Mouse (Mus musculus): ENCODE results near the gene Wsb2. TPM values are rescaled to one million over a fixed set of nuclear protein-coding genes. Genes with fewer than 3 reads are reported as not detected.
A peak's percentile ranks its signal among the peaks of the same experiment; 100 is the strongest.

Wsb2 gene
- total and polyA plus RNA-seq, 3 experiments: 91.4 to 130 (median 101) TPM

- Histone ChIP-seq H3K79me2 (replicated peaks; ENCODE audit: control insufficient read depth, insufficient read depth, low read length) (no peaks in the 10 kb centered on the region), H3K27ac (peak overlapping the region; percentile 53), H3K9ac (ENCODE audit: low read depth, low read length) (no peak overlapping the region), H3K4me1 (ENCODE audit: control insufficient read depth, insufficient read depth, low read length) (no peaks in the 10 kb centered on the region), H3K27me3 (ENCODE audit: control insufficient read depth, insufficient read depth, low read length) (no peaks in the 10 kb centered on the region), H3K4me3 (no peak overlapping the region), H3K36me3 (ENCODE audit: control insufficient read depth, insufficient read depth, low read length) (no peaks in the 10 kb centered on the region)
- TF ChIP-seq EP300 (IDR thresholded peaks at IDR 0.05; ENCODE audit: insufficient read depth, low read depth, low read length) (0 out of 2 replicates have a peak, but pooled peaks have one; percentile 13), POLR2A (IDR thresholded peaks at IDR 0.05; ENCODE audit: insufficient read depth, low read depth, low read length) (no peak), CTCF (IDR thresholded peaks at IDR 0.05) (no peak)
- intact Hi-C loops (cut with DNase I): loop anchor here (10.0 kb wide), 1 partner anchor 265 kb away; the partner anchor contains the start of gene Suds3
- 53% methylated on average over 4 of the region's 4 CpGs for WGBS
- DNase-seq: peak in 1 of 2 experiments; percentile 35
Observed at GRCm38 (mm10) chr5:117380199-117380598, 23.1 kb downstream of the Wsb2 start.

GRCm38 (mm10) chr5:117381785-117382184 is 24.7 kb downstream of the Wsb2 start:
- 76% methylated on average over 7 of the region's 7 CpGs for whole genome bisulfite sequencing
- Histone ChIP-seq H3K36me3 (ENCODE audit: control insufficient read depth, insufficient read depth, low read length) (no peaks in the 10 kb centered on the region), H3K4me3 (no peak overlapping the region), H3K9ac (ENCODE audit: low read depth, low read length) (no peak overlapping the region), H3K27ac (no peak overlapping the region), H3K79me2 (replicated peaks; ENCODE audit: control insufficient read depth, insufficient read depth, low read length) (no peaks in the 10 kb centered on the region), H3K4me1 (ENCODE audit: control insufficient read depth, insufficient read depth, low read length) (no peaks in the 10 kb centered on the region), H3K27me3 (ENCODE audit: control insufficient read depth, insufficient read depth, low read length) (no peaks in the 10 kb centered on the region)
- no peak for DNase-seq
- TF ChIP-seq CTCF (IDR thresholded peaks at IDR 0.05) (peak; percentile 5; the same call in 1 of the 2 replicates), POLR2A (IDR thresholded peaks at IDR 0.05; ENCODE audit: insufficient read depth, low read depth, low read length) (no peak)
- intact Hi-C loops (cut with DNase I): loop anchor here (10.0 kb wide), 1 partner anchor 267 kb away; the partner anchor contains the start of gene Suds3

DNA sequence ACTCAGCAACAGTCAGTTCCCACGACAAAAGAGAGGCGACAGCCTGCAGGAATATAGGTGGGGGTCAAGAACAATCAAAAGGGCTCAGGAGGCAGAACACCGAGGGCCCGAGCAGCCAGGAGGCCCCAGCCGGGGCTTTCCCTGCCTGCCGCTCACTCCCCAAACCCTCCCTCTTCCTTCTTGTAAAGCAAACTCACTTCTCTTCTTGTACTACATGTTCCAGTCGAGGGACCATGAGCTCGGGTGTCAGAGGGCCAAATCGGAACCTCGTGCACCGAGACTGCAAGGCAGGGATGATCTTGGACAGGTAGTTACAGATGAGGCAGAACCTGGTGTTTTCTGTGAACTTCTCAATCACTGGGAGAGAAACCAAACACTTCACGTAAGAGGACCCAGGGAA is 26.1 kb downstream of the Wsb2 start:
- WGBS: 75% methylated on average over 12 of the region's 12 CpGs
- Histone ChIP-seq H3K27ac (no peak overlapping the region), H3K4me1 (ENCODE audit: control insufficient read depth, insufficient read depth, low read length) (no peaks in the 10 kb centered on the region), H3K27me3 (ENCODE audit: control insufficient read depth, insufficient read depth, low read length) (no peaks in the 10 kb centered on the region), H3K79me2 (replicated peaks; ENCODE audit: control insufficient read depth, insufficient read depth, low read length) (no peaks in the 10 kb centered on the region), H3K36me3 (ENCODE audit: control insufficient read depth, insufficient read depth, low read length) (no peaks in the 10 kb centered on the region), H3K4me3 (no peak overlapping the region), H3K9ac (ENCODE audit: low read depth, low read length) (no peak overlapping the region)
- intact Hi-C loops (cut with DNase I): loop anchor here (10.0 kb wide), 1 partner anchor 268 kb away; the partner anchor contains the start of gene Suds3
- DNase-seq: no peak
- TF ChIP-seq CTCF (IDR thresholded peaks at IDR 0.05) (no peak), EP300 (IDR thresholded peaks at IDR 0.05; ENCODE audit: insufficient read depth, low read depth, low read length) (no peak), POLR2A (IDR thresholded peaks at IDR 0.05; ENCODE audit: insufficient read depth, low read depth, low read length) (no peak)

DNA sequence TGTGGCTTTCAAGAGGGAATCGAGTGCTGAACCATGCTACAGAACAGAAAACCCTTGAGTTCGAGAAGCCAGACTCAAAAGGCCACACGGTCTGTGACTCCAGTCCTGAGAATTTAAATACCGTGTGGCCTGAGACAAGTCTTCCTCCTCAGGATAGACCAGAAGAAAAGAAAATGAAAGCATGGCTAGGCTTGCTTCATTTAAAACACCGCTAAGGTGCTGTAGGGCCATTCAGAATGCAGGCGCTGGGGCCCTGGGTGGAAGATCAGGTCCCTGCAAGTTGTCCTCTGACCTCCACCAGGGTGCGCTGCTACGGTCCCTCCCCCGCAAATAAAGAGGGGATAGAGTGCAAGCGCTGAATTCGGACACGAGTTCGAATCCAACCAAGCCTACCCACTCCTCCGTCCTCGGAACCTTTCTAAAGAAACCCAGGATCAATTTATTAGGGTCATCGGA is 31.2 kb downstream of the Wsb2 start:
- H3K79me2 ChIP-seq (replicated peaks; ENCODE audit: control insufficient read depth, insufficient read depth, low read length): no peaks in the 10 kb centered on the region
- no peaks in the 10 kb centered on the region for H3K36me3 ChIP-seq (ENCODE audit: control insufficient read depth, insufficient read depth, low read length)
- intact Hi-C loops (cut with DNase I): loop anchor here (2.0 to 10.0 kb wide), 3 partner anchors 32 to 274 kb away; partner anchors contain the start of genes Suds3, Vsig10 and Wsb2
- peaks cover 1% of the 10 kb centered on the region for H3K4me1 ChIP-seq (ENCODE audit: control insufficient read depth, insufficient read depth, low read length)
- TF ChIP-seq POLR2A (IDR thresholded peaks at IDR 0.05; ENCODE audit: insufficient read depth, low read depth, low read length) (no peak), CTCF (IDR thresholded peaks at IDR 0.05) (peak; percentile 51), EP300 (IDR thresholded peaks at IDR 0.05; ENCODE audit: insufficient read depth, low read depth, low read length) (no peak)
- WGBS: 8% methylated on average over 16 of the region's 16 CpGs
- no peak for DNase-seq
- H3K27ac ChIP-seq: peak overlapping the region; percentile 55; the same call in 1 of the 2 replicates
- H3K9ac ChIP-seq (ENCODE audit: low read depth, low read length): peak overlapping the region; percentile 80
- no peaks in the 10 kb centered on the region for H3K27me3 ChIP-seq (ENCODE audit: control insufficient read depth, insufficient read depth, low read length)
- peak overlapping the region; percentile 59 for H3K4me3 ChIP-seq

GRCm38 (mm10) chr5:117388877-117389276 is 31.8 kb downstream of the Wsb2 start, which contains the start of gene Rfc5:
Gene Rfc5 (minus strand): TSS chr5:117389047.
- WGBS: 1% methylated on average over 44 of the region's 44 CpGs
- Histone ChIP-seq H3K4me3 (peak within 1 kb of the TSS; percentile 59), H3K36me3 (ENCODE audit: control insufficient read depth, insufficient read depth, low read length) (no peaks in the 10 kb centered on the region), H3K4me1 (ENCODE audit: control insufficient read depth, insufficient read depth, low read length) (peaks cover 1% of the 10 kb centered on the region), H3K27ac (peak within 1 kb of the TSS; percentile 55; the same call in 1 of the 2 replicates), H3K9ac (ENCODE audit: low read depth, low read length) (peak within 1 kb of the TSS; percentile 80), H3K27me3 (ENCODE audit: control insufficient read depth, insufficient read depth, low read length) (no peaks in the 10 kb centered on the region), H3K79me2 (replicated peaks; ENCODE audit: control insufficient read depth, insufficient read depth, low read length) (no peaks in the 10 kb centered on the region)
- intact Hi-C loops (cut with DNase I): loop anchor here (2.0 to 10.0 kb wide), 3 partner anchors 32 to 274 kb away; partner anchors contain the start of genes Suds3, Vsig10 and Wsb2
- DNase-seq: peak; percentile 96
- no peak for TF ChIP-seq CTCF (IDR thresholded peaks at IDR 0.05)
- peak; percentile 41; the same call in 1 of the 2 replicates for TF ChIP-seq POLR2A (IDR thresholded peaks at IDR 0.05; ENCODE audit: insufficient read depth, low read depth, low read length)
- no peak for TF ChIP-seq EP300 (IDR thresholded peaks at IDR 0.05; ENCODE audit: insufficient read depth, low read depth, low read length)

- no peak for DNase-seq
- Histone ChIP-seq H3K9ac (ENCODE audit: low read depth, low read length) (no peak overlapping the region), H3K27ac (no peak overlapping the region), H3K36me3 (ENCODE audit: control insufficient read depth, insufficient read depth, low read length) (no peaks in the 10 kb centered on the region), H3K4me3 (no peak overlapping the region), H3K27me3 (ENCODE audit: control insufficient read depth, insufficient read depth, low read length) (no peaks in the 10 kb centered on the region), H3K4me1 (ENCODE audit: control insufficient read depth, insufficient read depth, low read length) (peaks cover 1% of the 10 kb centered on the region), H3K79me2 (replicated peaks; ENCODE audit: control insufficient read depth, insufficient read depth, low read length) (no peaks in the 10 kb centered on the region)
- 84% methylated on average over 1 of the region's 1 CpGs for WGBS
- intact Hi-C loops (cut with DNase I): no loop called here
- TF ChIP-seq EP300 (IDR thresholded peaks at IDR 0.05; ENCODE audit: insufficient read depth, low read depth, low read length): no peak
- no peak for TF ChIP-seq POLR2A (IDR thresholded peaks at IDR 0.05; ENCODE audit: insufficient read depth, low read depth, low read length)
- no peak for TF ChIP-seq CTCF (IDR thresholded peaks at IDR 0.05)
Observed at GRCm38 (mm10) chr5:117390895-117391294, 33.8 kb downstream of the Wsb2 start.

Measured in heart, adult 2 months (tissue).